In the genomic region with DNA sequence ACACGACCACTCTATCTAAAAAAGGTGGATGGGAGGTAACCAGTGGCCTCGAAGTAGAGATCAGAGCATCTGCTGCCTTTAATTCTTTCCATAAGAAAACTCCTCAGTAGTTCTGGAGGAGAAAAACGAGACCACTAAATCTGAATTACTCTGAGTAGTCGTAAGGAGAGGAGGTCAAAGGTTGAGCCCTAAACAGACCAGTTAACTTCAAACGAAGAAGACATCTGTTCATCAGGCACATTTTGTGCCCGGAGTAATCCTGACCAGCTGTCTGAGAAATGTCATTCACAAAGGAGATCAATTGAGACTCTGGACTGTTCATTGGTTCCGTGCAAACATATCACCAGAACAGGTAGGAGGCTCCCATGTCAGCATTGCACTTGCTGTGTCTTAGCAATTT, we compare ENCODE assay signal across 20 mouse cellular contexts.
DNase-seq lines count a peak whose midpoint lies in the region; TF ChIP-seq lines count a peak whose summit lies in the region.
"Had no signal": no experiment of that assay in that cellular context is flagged by ENCODE, and none has a peak within 500 bp of the region (broad histone marks: within the 10 kb centered on the region; RNA-seq: fewer than 3 reads in every experiment).

No protein-coding gene starts in this region.

- peak; percentile 79 for DNase-seq in embryo, embryonic 10 days (ENCODE audit: low spot score)
- DNase-seq in embryo, embryonic 10.5 days (ENCODE audit: low spot score) = peak; percentile 77
- DNase-seq in embryonic facial prominence, embryonic 10.5 days (ENCODE audit: low spot score) = peak; percentile 39
- DNase-seq in mesoderm, embryonic 11.5 days (ENCODE audit: low read depth, low spot score) = peak; percentile 69
- no peak for DNase-seq in frontal cortex, postnatal 14 days (ENCODE audit: low spot score in 2 of 2)
- no peak for DNase-seq in layer of hippocampus, adult 2 months (ENCODE audit: low spot score in 2 of 2)
- no peak for DNase-seq in thymus, postnatal 14 days
- DNase-seq: adrenal gland, adult 8-10 months; cerebellum, adult 18-20 months; cerebellum, adult 9-11 months; forebrain, postnatal 0 days; gastrocnemius, postnatal 36 days; heart, adult 11 months; heart, postnatal 4 days; kidney, adult 2 months had no signal

- peaks cover 20% of the 10 kb centered on the region for H3K4me1 ChIP-seq in embryonic facial prominence, embryonic 10.5 days
- H3K4me1 ChIP-seq: embryonic facial prominence, embryonic 13.5 days; forebrain, embryonic 12.5 days; heart, embryonic 13.5 days; hindbrain, embryonic 13.5 days had no signal

- H3K36me3 ChIP-seq in embryonic facial prominence, embryonic 10.5 days (replicated peaks) = no peaks in the 10 kb centered on the region
- H3K36me3 ChIP-seq: embryonic facial prominence, embryonic 13.5 days; forebrain, embryonic 12.5 days; G1E; heart, embryonic 13.5 days; hindbrain, embryonic 13.5 days had no signal

- no peak overlapping the region for H3K27ac ChIP-seq in embryonic facial prominence, embryonic 10.5 days (replicated peaks)
- H3K27ac ChIP-seq in layer of hippocampus, adult 2 months = no peak overlapping the region
- H3K27ac ChIP-seq: embryonic facial prominence, embryonic 13.5 days; forebrain, embryonic 12.5 days; heart, embryonic 13.5 days; hindbrain, embryonic 13.5 days had no signal

- H3K27me3 ChIP-seq in embryonic facial prominence, embryonic 10.5 days (replicated peaks; ENCODE audit: low read depth, poor library complexity, severe bottlenecking) = no peaks in the 10 kb centered on the region
- H3K27me3 ChIP-seq: embryonic facial prominence, embryonic 13.5 days; forebrain, embryonic 12.5 days; heart, embryonic 13.5 days; hindbrain, embryonic 13.5 days had no signal

- H3K9me3 ChIP-seq in embryonic facial prominence, embryonic 10.5 days = no peaks in the 10 kb centered on the region
- H3K9me3 ChIP-seq: embryonic facial prominence, embryonic 13.5 days; forebrain, embryonic 12.5 days; heart, embryonic 13.5 days; hindbrain, embryonic 13.5 days had no signal

- WGBS in embryonic facial prominence, embryonic 10.5 days = 13% methylated on average over 7 of the region's 7 CpGs

- H3K4me3 ChIP-seq in embryonic facial prominence, embryonic 10.5 days = no peak overlapping the region
- no peak overlapping the region for H3K4me3 ChIP-seq in layer of hippocampus, adult 2 months
- H3K4me3 ChIP-seq: embryonic facial prominence, embryonic 13.5 days; forebrain, embryonic 12.5 days; heart, embryonic 13.5 days; hindbrain, embryonic 13.5 days had no signal

- no peak for TF ChIP-seq CTCF in layer of hippocampus, adult 2 months (conservative IDR thresholded peaks at IDR 0.05)

Comparison
In these comparisons a context has a peak if more than half of its experiments do, and no peak if none do; other contexts are left out.
1. DNase-seq: peak in embryo, embryonic 10 days (single experiment), embryo, embryonic 10.5 days (single experiment), embryonic facial prominence, embryonic 10.5 days (single experiment) and mesoderm, embryonic 11.5 days (single experiment); none in frontal cortex, postnatal 14 days (0 of 2), layer of hippocampus, adult 2 months (0 of 2) and thymus, postnatal 14 days (single experiment).